Mouse (Mus musculus) heart, postnatal 14 days (tissue): Measurements from ENCODE around the gene Hipk4. TPM values are rescaled to one million over a fixed set of nuclear protein-coding genes. Genes with fewer than 3 reads are reported as not detected.
A peak's percentile ranks its signal among the peaks of the same experiment; 100 is the strongest.
"Not testable (repeated sequence)": the region's sequence is repeated elsewhere in the genome, so short reads cannot be mapped to it uniquely, and the experiment has no call there.

Source experiments
- DNase-seq, 2 experiments: peaks; one replicate each; pipeline ENCODE4 v3.0.0; 2021 to 2022
- intact Hi-C: fragments of 180-260 bp; cut with DNase I; formaldehyde crosslinking; loops from one replicate; pipeline ENCODE4 v1.15.1; 2025
- total RNA-seq, 2 experiments: library from RNA; stranded (reverse); gene quantifications; 2 replicates each; pipeline ENCODE4 v1.2.3; 2021

Hipk4 gene
- total RNA-seq, 2 experiments from 2014 or later: 0.32 to 0.55 TPM

- DNase-seq: no peak
- intact Hi-C loops: no loop called here
Measured at GRCm38 (mm10) chr7:27491856-27492255, 31.2 kb upstream of the Hipk4 start.

DNA sequence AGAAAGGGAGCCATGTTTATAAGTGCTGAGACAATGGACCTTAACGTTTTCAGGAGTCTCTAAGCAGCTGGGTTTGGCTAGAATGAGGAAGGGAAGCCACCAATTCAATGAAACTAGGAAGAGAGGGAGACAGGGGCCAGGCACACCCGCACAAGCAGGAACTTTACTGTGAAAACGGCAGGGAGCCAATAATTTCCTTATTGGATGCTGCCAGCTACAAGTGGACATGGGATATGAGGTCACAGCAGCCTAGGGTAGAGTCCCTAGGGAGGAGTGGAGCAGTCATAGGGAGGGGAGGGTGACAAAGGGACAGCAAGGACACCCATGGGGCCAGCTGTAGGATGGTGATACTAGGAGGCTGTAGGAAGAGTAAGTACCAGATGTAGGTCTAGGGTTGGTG is 30.0 kb upstream of the Hipk4 start:
- intact Hi-C loops: no loop called here

GRCm38 (mm10) chr7:27493450-27493849 is 29.6 kb upstream of the Hipk4 start:
- no peak for DNase-seq
- intact Hi-C loops: no loop called here

More for the DNA sequence above, 30.0 kb upstream of the Hipk4 start:
- no peak for DNase-seq

DNA sequence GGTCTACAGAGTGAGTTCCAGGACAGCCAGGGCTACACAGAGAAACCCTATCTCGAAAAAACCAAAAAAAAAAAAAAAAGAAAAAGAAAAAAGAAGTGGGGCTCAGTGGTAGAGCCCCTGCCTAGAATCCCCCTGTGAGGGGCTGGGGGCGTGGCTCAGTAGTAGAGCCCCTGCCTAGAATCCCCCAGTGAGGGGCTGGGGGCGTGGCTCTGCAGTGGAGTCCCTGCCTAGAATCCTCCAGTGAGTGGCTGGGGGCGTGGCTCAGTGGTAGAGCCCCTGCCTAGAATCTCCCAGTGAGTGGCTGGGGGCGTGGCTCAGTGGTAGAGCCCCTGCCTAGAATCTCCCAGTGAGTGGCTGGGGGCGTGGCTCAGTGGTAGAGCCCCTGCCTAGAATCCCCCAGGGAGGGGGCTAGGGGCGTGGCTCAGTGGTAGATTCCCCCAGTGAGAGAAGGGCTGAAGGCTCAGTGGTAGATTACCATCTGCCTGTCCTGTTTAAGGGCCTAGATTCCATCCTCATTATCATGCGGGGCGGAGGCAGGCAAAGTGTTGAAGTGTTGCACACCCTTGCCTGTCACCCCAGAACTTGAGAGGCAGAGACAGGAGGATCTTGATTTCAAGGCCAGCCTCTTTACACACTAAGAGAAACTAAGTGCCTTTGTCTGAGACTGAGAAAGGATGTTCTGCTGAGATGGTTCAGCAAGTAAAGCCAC is 28.3 kb upstream of the Hipk4 start:
- DNase-seq, intact Hi-C loops: not testable (repeated sequence)

- DNase-seq: no peak
- intact Hi-C loops: no loop called here
Measured at GRCm38 (mm10) chr7:27499036-27499435, 24.0 kb upstream of the Hipk4 start, which contains the start of gene Prx. Gene Prx (plus strand): TSS chr7:27499324.

- intact Hi-C loops: no loop called here
- peak; percentile 38 to 48 for DNase-seq
Measured at GRCm38 (mm10) chr7:27501620-27502019, 21.4 kb upstream of the Hipk4 start.

DNA sequence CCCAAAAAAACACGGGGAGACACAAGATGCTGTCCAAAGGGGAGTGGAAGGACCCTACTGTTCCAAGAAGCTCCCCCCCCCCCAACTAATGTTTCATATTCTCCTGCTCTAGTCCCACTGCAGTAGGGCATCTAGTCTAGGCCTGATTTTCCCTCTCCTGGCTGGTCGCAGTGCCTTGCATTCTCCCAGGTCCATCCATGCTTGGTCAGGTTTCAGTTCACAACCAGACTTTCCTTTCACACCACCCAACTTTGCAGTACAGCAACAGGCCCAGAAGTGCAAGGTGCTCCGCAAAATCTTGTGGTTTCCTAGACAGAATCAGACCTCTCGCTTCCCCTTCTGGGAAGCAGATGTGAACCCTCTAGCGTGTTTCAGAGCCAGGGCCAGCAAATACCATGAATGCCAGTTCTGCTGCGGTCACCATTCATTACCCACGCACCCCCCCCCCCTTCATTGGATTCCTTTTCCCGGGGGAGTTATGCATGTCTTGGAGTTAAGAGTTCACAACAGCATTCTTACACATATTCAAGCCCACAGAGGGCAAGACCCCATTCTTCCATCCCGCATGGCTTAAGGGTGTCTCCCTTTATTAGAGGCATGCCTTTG is 16.2 kb upstream of the Hipk4 start:
- no peak for DNase-seq
- intact Hi-C loops: loop anchor here (5.0 kb wide), 2 partner anchors 60 to 170 kb away; partner anchors contain the start of genes Blvrb, Ltbp4 and Sptbn4

GRCm38 (mm10) chr7:27507711-27508647 is 15.1 kb upstream of the Hipk4 start:
- peak; percentile 96 to 98 for DNase-seq
- intact Hi-C loops: loop anchor here (5.0 kb wide), 2 partner anchors 61 to 171 kb away; partner anchors contain the start of genes Blvrb, Ltbp4 and Sptbn4

GRCm38 (mm10) chr7:27508648-27509005 is 14.4 kb upstream of the Hipk4 start:
- intact Hi-C loops: loop anchor here (5.0 kb wide), 2 partner anchors 61 to 171 kb away; partner anchors contain the start of genes Blvrb, Ltbp4 and Sptbn4
- peak; percentile 60 to 71 for DNase-seq

- intact Hi-C loops: no loop called here
- no peak for DNase-seq
Measured at GRCm38 (mm10) chr7:27510809-27511208, 12.3 kb upstream of the Hipk4 start.

DNA sequence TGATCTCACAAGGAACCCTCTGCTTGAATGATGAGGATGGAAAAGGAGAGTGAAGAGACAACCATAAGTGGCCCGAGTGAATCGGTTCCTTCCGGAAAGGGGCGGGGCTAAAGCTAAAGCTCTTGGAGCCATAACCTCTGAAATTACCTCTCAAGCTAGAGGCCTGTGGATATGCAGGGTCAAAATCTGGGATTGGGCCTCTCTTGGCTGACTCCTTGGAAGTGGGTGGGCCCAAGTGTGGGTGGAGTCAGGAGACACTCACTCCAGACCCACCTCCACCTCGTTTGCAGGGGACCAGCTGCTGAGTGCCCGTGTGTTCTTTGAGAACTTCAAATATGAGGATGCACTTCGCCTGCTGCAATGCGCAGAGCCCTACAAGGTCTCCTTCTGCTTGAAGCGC is 8.1 kb upstream of the Hipk4 start:
- intact Hi-C loops: no loop called here
- DNase-seq: no peak

- no peak for DNase-seq
- intact Hi-C loops: no loop called here
Measured at GRCm38 (mm10) chr7:27518314-27518713, 4.8 kb upstream of the Hipk4 start.

DNA sequence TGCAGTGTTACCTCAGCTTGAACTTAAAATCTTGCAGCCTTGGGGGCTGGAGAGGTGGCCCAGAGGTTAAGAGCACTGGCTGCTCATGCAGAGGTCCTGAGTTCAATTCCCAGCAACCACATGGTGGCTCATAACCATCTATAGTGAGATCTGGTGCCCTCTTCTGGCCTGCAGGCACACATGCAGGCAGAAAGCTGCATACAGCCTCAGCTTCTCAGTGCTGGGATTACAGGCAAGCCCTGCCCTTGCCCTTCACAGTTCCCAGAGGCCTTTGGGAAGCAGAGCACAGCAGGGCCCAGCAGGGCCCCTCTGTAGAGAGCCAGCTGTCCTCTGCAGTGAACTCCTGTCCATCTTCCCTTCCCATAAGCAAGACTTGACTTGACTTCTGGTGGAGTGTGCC is 3.0 kb upstream of the Hipk4 start:
- intact Hi-C loops: loop anchor here (10.0 kb wide), 1 partner anchor 45 kb away; the partner anchor contains the start of gene Sertad3
- no peak for DNase-seq

DNA sequence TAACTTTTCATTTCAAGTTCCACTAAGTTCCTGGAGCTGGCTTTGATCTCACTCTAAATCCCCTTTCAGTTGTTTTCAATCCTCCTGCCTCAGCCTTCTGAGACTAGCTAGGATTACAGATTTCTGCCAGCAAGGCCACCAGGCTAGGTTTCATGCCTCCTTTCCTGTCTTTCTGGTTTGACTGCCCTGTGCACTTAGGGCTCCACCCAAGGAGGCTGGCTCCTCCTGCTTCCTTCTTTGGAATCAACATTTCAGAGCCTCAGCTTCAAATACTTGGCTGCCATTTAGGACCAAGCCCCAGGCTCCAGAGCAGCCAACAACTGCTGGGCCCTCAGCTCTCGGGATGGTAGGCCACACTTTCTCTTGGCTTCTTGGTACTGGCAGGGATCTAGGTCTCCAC is 2.5 kb upstream of the Hipk4 start:
- no peak for DNase-seq
- intact Hi-C loops: loop anchor here (10.0 kb wide), 1 partner anchor 46 kb away; the partner anchor contains the start of gene Sertad3

DNA sequence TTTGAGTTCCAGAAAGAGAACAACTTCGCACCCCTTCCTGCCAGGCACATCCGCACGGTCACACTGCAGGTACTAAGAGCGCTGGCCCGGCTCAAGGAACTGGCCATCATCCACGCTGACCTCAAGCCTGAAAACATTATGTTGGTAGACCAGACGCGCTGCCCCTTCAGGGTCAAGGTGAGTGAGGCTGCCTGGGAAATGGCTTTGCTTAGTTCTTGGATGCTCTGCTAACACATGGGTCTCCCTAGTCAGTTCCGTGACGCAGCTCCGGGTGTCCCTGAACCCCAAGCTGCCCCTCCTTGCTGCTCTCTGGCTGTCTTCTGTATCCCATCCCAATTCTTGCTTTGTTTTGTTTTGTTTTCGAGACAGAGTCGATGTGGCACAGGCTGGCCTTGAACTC is 738 bp downstream of the Hipk4 start:
- intact Hi-C loops: loop anchor here (10.0 kb wide), 1 partner anchor 49 kb away; the partner anchor contains the start of gene Sertad3

GRCm38 (mm10) chr7:27526039-27526827 is 3.2 kb downstream of the Hipk4 start:
- peak; percentile 86 to 89 for DNase-seq
- intact Hi-C loops: loop anchor here (2.0 to 10.0 kb wide), 4 partner anchors 51 to 189 kb away; partner anchors contain the start of genes Ltbp4 and Sertad3

More for the DNA sequence above, 738 bp downstream of the Hipk4 start:
- no peak for DNase-seq

DNA sequence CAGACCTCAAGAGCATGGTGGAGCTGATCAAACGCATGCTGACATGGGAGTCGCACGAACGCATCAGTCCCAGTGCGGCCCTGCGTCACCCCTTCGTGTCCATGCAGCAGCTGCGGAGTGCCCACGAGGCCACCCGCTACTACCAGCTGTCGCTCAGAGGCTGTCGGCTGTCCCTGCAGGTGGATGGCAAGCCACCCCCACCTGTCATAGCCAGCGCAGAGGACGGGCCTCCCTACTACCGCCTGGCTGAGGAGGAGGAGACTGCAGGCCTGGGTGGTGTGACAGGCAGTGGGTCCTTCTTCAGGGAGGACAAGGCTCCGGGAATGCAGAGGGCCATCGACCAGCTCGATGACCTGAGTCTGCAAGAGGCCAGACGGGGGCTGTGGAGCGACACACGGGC is 6.0 kb downstream of the Hipk4 start:
- DNase-seq: no peak
- intact Hi-C loops: loop anchor here (5.0 to 10.0 kb wide), 3 partner anchors 54 to 122 kb away; partner anchors contain the start of gene Sertad3

DNA sequence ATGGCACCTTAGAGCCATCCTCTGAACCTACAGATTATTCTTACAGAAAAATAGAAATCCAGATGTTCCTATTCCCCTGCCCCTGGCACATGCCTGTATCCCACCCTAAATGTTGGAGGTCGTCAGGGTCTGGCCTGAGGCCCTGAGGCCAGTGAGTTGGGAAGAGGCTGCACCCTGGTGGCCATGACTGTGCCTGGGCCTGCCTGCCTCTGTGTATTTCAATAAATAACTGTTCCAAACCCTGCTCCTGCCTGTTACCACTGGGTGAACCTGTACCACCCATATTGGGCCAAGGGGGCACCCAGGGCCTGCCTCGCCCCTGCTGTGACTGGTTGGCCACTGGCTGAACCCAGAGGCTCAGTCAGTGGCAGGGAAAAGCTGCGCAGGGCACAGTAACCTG is 7.9 kb downstream of the Hipk4 start:
- intact Hi-C loops: no loop called here
- DNase-seq: no peak

DNA sequence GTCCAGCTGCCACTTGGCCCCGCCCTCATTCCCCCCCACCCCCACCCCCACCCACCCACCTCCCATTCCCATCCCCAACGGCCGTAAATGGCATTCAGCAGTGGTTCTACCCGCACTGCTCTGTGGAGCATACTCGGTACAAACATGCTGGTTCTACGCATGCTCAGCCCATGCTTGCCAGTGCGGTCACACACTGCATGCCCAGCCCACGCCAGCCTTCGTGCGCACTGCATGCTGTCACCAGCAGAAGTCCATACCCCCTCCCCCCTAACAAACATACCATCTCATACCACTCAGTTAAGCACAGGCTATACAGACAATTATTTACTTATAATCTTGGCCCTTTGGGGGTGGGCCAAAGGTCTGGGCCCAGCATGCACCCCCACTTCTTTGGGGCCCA is 8.6 kb downstream of the Hipk4 start:
- intact Hi-C loops: no loop called here

More for the DNA sequence above, 8.6 kb downstream of the Hipk4 start:
- DNase-seq: no peak
